Mouse (Mus musculus): ENCODE data around the gene Trim29.

The Trim29 gene

DNA sequence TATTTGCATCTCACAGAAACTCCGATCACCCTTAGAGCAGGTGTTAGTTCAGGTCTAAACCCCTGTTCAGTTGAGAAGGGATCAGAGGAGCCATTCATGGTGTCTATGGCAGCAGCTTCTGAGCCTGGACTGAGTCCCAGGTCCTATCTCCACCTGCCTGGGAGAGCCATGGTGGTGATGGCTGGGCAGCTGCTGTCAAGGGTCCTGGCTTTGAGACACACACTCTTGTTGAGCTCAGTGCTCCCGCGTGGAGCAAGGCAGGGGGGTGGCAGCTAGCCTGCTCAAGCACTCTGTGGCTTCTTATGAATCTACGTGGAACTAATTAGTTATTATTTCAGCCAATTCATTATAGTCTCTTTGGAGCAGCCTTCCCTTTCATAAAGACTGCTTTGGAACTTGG, 73.2 kb downstream of the Trim29 start:
- DNase-seq (ENCODE audit: low spot score in 2 of 2), result no peak

DNA sequence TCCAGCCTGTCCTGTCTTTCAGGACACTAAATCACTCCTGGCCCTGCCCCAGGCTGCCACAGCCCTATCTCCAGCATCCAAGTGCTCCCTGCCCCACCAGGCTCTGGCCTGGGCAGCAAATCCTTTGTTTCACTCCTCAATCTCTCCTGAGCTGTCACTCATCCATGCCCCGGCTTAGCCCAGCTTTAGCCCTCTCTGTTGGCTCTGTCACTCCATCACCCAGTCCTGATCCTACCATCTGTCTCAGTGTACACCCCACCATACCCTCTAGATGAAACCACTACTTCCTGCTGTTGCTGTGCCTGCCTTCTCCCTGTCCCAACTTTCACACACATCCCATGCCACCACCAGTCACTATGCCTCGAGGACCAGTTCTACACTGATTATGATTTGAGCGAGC, 73.8 kb downstream of the Trim29 start:
- no peak for DNase-seq (ENCODE audit: low spot score in 2 of 2)

Data from frontal cortex, postnatal 10 days (tissue).